Mouse (Mus musculus) liver, embryonic 16.5 days (tissue): Measurements from ENCODE around the gene Haus5. TPM values are rescaled to one million over a fixed set of nuclear protein-coding genes. Genes with fewer than 3 reads are reported as not detected.

Experiments used
- ATAC-seq: fragments of 200-750 bp; cut with Nextera tagmentation; 2 replicates; pipeline ENCODE4 v1.8.0; 2017; ENCODE audit warnings: low read depth, mild to moderate bottlenecking, moderate number of reproducible peaks, moderate library complexity
- H3K27ac ChIP-seq: fragments of 300-500 bp; sonication (generic); 2 replicates; pipeline ENCODE4 v1.5.1; 2014; ENCODE audit warnings: mild to moderate bottlenecking, low read length
- H3K27me3 ChIP-seq: fragments of 300-500 bp; sonication (generic); 2 replicates; pipeline ENCODE4 v1.6.1; 2014; ENCODE audit warnings: low read depth, low read length, mixed read lengths; ENCODE audit not compliant: control insufficient read depth, insufficient read depth
- H3K36me3 ChIP-seq: fragments of 300-500 bp; sonication (generic); 2 replicates; pipeline ENCODE4 v1.6.1; 2014; ENCODE audit warnings: mild to moderate bottlenecking; ENCODE audit not compliant: control insufficient read depth, insufficient read depth
- H3K4me1 ChIP-seq: fragments of 300-500 bp; sonication (generic); 2 replicates; pipeline ENCODE4 v1.6.1; 2014; ENCODE audit warnings: low read depth, low read length, mixed read lengths; ENCODE audit not compliant: control insufficient read depth
- H3K4me2 ChIP-seq: fragments of 300-500 bp; sonication (generic); 2 replicates; pipeline ENCODE4 v1.6.1; 2014; ENCODE audit warnings: low read depth, low read length, mixed read lengths
- H3K4me3 ChIP-seq: fragments of 300-500 bp; sonication (generic); 2 replicates; pipeline ENCODE4 v1.5.1; 2014; ENCODE audit warnings: low read depth, mild to moderate bottlenecking, low read length
- H3K9ac ChIP-seq: fragments of 300-500 bp; sonication (generic); 2 replicates; pipeline ENCODE4 v1.6.1; 2014; ENCODE audit warnings: low read depth, low read length
- H3K9me3 ChIP-seq: fragments of 300-500 bp; sonication (generic); replicated peaks from 2 replicates; pipeline ENCODE4 v1.6.1; 2016; ENCODE audit warnings: low read length; ENCODE audit not compliant: control insufficient read depth
- WGBS: fragments of 180-500 bp; shearing (Covaris S2); extraction: QIAGEN DNeasy Blood & Tissue Kit; methylation state at CpG from one replicate; pipeline ENCODE4 v1.1.7; 2014; ENCODE audit not compliant: insufficient replicate concordance; 5-methylcytosine and 5-hydroxymethylcytosine counted together
- polyA plus RNA-seq: library from polyadenylated mRNA; unstranded; fragments of >200 nt; fragmentation: Nextera tagmentation; extraction: Ambion mirVana; gene quantifications from 2 replicates; pipeline ENCODE4 v1.2.1, GENCODE M21; 2015

Gene Haus5
- 28.5 and 31.8 TPM in 2 replicates for polyA plus RNA-seq

- Histone ChIP-seq H3K4me3 (peak within 1 kb of the TSS; percentile 87), H3K4me1 (peaks cover 12% of the 10 kb centered on the region), H3K27me3 (no peaks in the 10 kb centered on the region), H3K9ac (peak within 1 kb of the TSS; percentile 89), H3K9me3 (no peaks in the 10 kb centered on the region), H3K27ac (peak within 1 kb of the TSS; percentile 73), H3K4me2 (peak within 1 kb of the TSS; percentile 95), H3K36me3 (peaks cover 16% of the 10 kb centered on the region)
- WGBS: under 1% methylated on average over 34 of the region's 34 CpGs
- peak; percentile 96 for ATAC-seq
These were observed at the start of gene Haus5 for GRCm38 (mm10) chr7:30664529-30665200. Gene Haus5, minus strand, starts transcription at chr7:30664994.

- WGBS: 65% methylated on average over 3 of the region's 3 CpGs
- Histone ChIP-seq H3K36me3 (no peaks in the 10 kb centered on the region), H3K27ac (no peak within 1 kb of the TSS), H3K4me2 (no peak within 1 kb of the TSS), H3K4me3 (no peak within 1 kb of the TSS), H3K9ac (no peak within 1 kb of the TSS), H3K27me3 (peaks cover 14% of the 10 kb centered on the region; the same call in 1 of the 2 replicates), H3K4me1 (peaks cover 2% of the 10 kb centered on the region), H3K9me3 (no peaks in the 10 kb centered on the region)
- ATAC-seq: no peak
These were observed 47.1 kb upstream of the Haus5 start, which contains the start of gene Atp4a for GRCm38 (mm10) chr7:30711942-30712341. Gene Atp4a, plus strand, starts transcription at chr7:30712209.

GRCm38 (mm10) chr7:30707441-30707840 lies 42.6 kb upstream of the Haus5 start:
- H3K4me2 ChIP-seq: no peak overlapping the region
- no peak for ATAC-seq
- WGBS: 84% methylated on average over 1 of the region's 1 CpGs
- no peak overlapping the region for H3K9ac ChIP-seq
- no peak overlapping the region for H3K4me3 ChIP-seq
- H3K27me3 ChIP-seq: no peaks in the 10 kb centered on the region
- H3K4me1 ChIP-seq: peaks cover 7% of the 10 kb centered on the region
- H3K9me3 ChIP-seq: no peaks in the 10 kb centered on the region
- no peaks in the 10 kb centered on the region for H3K36me3 ChIP-seq
- no peak overlapping the region for H3K27ac ChIP-seq

GRCm38 (mm10) chr7:30706214-30706882 lies 41.6 kb upstream of the Haus5 start:
- H3K36me3 ChIP-seq: no peaks in the 10 kb centered on the region
- no peaks in the 10 kb centered on the region for H3K27me3 ChIP-seq
- peak; percentile 87 for ATAC-seq
- H3K9ac ChIP-seq: 0 out of 2 replicates have a peak overlapping the region, but pooled peaks have one; percentile 15
- peak overlapping the region; percentile 51; the same call in 1 of the 2 replicates for H3K27ac ChIP-seq
- no peak overlapping the region; the same call in 1 of the 2 replicates for H3K4me2 ChIP-seq
- WGBS: 26% methylated on average over 8 of the region's 8 CpGs
- H3K4me3 ChIP-seq: no peak overlapping the region
- no peaks in the 10 kb centered on the region for H3K9me3 ChIP-seq
- peaks cover 7% of the 10 kb centered on the region for H3K4me1 ChIP-seq

DNA sequence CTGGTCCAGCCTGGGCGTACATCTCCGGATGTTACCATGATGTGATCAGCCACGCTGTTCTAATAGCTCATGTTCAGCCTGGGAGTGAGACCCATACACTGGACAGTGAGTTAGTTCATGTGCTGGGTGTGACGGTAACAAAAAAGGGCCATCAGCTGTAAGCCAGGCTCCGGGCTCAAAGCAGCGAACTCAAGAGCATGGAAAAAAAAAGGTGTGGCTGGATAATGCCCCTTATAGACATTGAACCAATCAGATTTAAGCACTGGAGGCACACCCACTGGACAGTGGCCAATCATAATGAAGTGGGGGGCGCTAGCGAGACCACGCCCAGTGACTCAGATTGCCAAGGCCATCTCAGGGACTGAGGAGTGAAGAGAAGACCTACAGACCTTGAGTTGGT lies 33.8 kb upstream of the Haus5 start, which contains the start of gene 2200002J24Rik:
Gene 2200002J24Rik (plus strand): TSS at position 338 of the 400 bp plus-strand sequence.
- H3K4me1 ChIP-seq: peaks cover 8% of the 10 kb centered on the region
- no peaks in the 10 kb centered on the region for H3K36me3 ChIP-seq
- no peak within 1 kb of the TSS for H3K4me3 ChIP-seq
- no peak within 1 kb of the TSS for H3K27ac ChIP-seq
- no peaks in the 10 kb centered on the region for H3K9me3 ChIP-seq
- peak; percentile 37; the same call in 1 of the 2 replicates for ATAC-seq
- no peaks in the 10 kb centered on the region for H3K27me3 ChIP-seq
- H3K9ac ChIP-seq: no peak within 1 kb of the TSS
- H3K4me2 ChIP-seq: no peak within 1 kb of the TSS
- 35% methylated on average over 9 of the region's 9 CpGs for WGBS

DNA sequence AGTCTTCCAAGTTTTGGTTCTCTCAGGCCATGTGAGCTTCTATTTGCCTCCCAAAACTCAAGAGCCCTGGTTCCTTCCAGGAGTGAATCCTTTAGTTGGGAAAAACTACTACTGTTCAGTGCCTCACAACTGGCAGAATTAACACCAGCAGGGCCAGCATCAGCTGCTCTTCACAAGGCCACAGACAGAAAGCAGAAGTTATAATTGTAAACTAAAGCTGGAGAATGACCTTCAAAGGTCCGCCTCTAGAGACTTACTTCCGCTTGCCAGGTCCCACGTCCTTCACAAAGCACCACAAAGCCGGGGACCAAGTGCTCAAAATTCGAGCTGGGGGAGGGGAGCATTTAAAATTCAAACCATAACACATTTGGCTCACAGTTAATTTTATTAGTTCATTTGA lies 33.3 kb upstream of the Haus5 start:
- H3K36me3 ChIP-seq: no peaks in the 10 kb centered on the region

DNA sequence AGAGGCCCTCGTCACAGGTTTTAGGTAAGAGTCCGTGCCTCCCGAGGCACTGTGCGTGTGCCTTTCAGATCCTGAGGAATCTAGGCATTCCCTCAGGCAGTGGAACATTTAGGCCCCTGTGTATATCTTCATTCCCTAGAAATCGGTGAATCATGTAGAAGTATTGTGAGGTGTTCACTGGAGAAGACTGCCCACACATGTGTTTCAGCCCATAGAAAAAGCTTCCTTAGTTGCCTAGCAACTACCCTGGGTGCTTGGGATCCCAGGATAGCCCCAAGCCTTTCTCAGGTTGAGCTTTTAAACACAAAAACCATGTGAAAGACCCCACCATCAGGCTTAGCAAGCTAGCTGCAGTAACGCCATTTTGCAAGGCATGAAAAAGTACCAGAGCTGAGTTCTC lies 23.5 kb upstream of the Haus5 start:
- H3K9me3 ChIP-seq: no peaks in the 10 kb centered on the region
- no peak overlapping the region for H3K9ac ChIP-seq
- no peaks in the 10 kb centered on the region for H3K27me3 ChIP-seq
- no peak for ATAC-seq
- no peak overlapping the region for H3K4me3 ChIP-seq
- 69% methylated on average over 6 of the region's 6 CpGs for WGBS
- H3K27ac ChIP-seq: no peak overlapping the region
- H3K4me1 ChIP-seq: no peaks in the 10 kb centered on the region
- no peak overlapping the region for H3K4me2 ChIP-seq
- no peaks in the 10 kb centered on the region for H3K36me3 ChIP-seq

More for the DNA sequence above, 33.3 kb upstream of the Haus5 start:
- no peaks in the 10 kb centered on the region for H3K27me3 ChIP-seq
- no peaks in the 10 kb centered on the region for H3K9me3 ChIP-seq
- no peak overlapping the region for H3K9ac ChIP-seq
- H3K4me1 ChIP-seq: peaks cover 8% of the 10 kb centered on the region
- no peak overlapping the region for H3K4me3 ChIP-seq
- no peak overlapping the region for H3K4me2 ChIP-seq
- 16% methylated on average over 5 of the region's 5 CpGs for WGBS
- H3K27ac ChIP-seq: no peak overlapping the region
- no peak for ATAC-seq

GRCm38 (mm10) chr7:30683425-30683824 lies 18.6 kb upstream of the Haus5 start:
- 16% methylated on average over 2 of the region's 2 CpGs for WGBS
- H3K36me3 ChIP-seq: no peaks in the 10 kb centered on the region
- no peaks in the 10 kb centered on the region for H3K9me3 ChIP-seq
- H3K4me3 ChIP-seq: no peak overlapping the region
- ATAC-seq: no peak
- no peaks in the 10 kb centered on the region for H3K27me3 ChIP-seq
- H3K4me1 ChIP-seq: no peaks in the 10 kb centered on the region
- H3K4me2 ChIP-seq: no peak overlapping the region
- H3K27ac ChIP-seq: no peak overlapping the region
- H3K9ac ChIP-seq: no peak overlapping the region

DNA sequence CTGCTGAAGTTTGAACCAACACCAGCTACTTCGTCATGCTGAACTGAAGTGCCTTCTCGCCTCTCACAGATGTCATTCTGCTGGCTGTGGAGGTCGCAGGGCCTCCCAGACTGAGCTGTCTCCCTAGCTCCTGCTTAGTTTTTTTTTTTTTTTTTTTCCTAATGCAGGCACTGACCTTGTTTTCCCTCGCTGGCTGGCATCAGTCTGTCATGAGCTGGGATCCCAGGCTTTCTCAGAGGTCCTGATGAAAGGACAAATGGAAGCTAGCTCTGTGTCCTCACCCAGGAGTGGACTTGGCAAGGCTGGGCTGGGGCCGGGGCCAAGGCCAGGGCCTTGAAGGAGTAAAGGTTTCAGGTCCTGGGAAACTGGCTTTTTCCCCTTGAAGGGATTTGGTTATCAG lies 17.1 kb upstream of the Haus5 start:
- Histone ChIP-seq H3K27me3 (no peaks in the 10 kb centered on the region), H3K36me3 (no peaks in the 10 kb centered on the region), H3K9me3 (no peaks in the 10 kb centered on the region), H3K4me3 (no peak overlapping the region), H3K4me2 (no peak overlapping the region), H3K27ac (no peak overlapping the region), H3K9ac (no peak overlapping the region), H3K4me1 (no peaks in the 10 kb centered on the region)
- 68% methylated on average over 5 of the region's 5 CpGs for WGBS
- ATAC-seq: no peak
